Mouse (Mus musculus) G1E (cell line): ENCODE data around the gene Klf12.

Source experiments
- CTCF ChIP-seq: IDR thresholded peaks from 2 replicates; pipeline ENCODE4 v1.5.1; 2012; ENCODE audit warnings: low read depth, low read length, inconsistent platforms, mixed read lengths
- GATA1 ChIP-seq: IDR thresholded peaks from 2 replicates; pipeline ENCODE4 v1.6.1; 2012; ENCODE audit warnings: borderline replicate concordance, low read length, inconsistent platforms, mixed read lengths
- POLR2AphosphoS5 ChIP-seq: IDR thresholded peaks from 2 replicates; pipeline ENCODE4 v1.6.1; 2012; ENCODE audit warnings: low read depth, low read length, inconsistent platforms; ENCODE audit not compliant: insufficient replicate concordance
- TAL1 ChIP-seq: conservative IDR thresholded peaks from 2 replicates; pipeline ENCODE4 v1.6.1; 2012; ENCODE audit warnings: low read depth, low read length, inconsistent platforms, mixed read lengths

DNA sequence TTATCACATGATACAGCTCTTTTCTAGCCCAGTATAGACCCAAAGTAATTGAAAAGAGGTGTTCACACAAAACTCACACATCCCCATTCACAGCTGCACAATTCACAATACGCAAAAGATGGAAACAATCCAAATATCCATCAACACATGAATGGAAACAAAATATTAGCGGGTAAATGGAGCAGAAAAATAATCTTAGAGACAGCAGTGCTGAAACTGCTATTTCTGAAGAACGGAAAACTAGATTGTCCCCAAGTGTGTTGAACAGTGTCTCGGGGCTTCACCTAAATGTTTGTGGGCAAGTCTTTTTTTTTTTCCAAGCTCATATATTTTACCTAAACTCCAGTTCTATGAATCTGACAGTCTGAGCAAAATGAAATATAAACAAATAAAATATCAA is 44.6 kb downstream of the Klf12 start:
- TF ChIP-seq CTCF, result no peak
- no peak for TF ChIP-seq GATA1
- TF ChIP-seq TAL1, result no peak
- no peak for TF ChIP-seq POLR2AphosphoS5
